Mouse (Mus musculus) v-Abl transformed pro-B cells (cell line): Measurements from ENCODE around the gene F11r.

Experiments
- in situ Hi-C, 2 experiments: fragments of 400-800 bp; cut with MboI; formaldehyde crosslinking; loops; one replicate each; pipeline ENCODE4 v1.15.1; 2025; ENCODE audit not compliant: unreplicated experiment in 2 of 2

F11r gene

DNA sequence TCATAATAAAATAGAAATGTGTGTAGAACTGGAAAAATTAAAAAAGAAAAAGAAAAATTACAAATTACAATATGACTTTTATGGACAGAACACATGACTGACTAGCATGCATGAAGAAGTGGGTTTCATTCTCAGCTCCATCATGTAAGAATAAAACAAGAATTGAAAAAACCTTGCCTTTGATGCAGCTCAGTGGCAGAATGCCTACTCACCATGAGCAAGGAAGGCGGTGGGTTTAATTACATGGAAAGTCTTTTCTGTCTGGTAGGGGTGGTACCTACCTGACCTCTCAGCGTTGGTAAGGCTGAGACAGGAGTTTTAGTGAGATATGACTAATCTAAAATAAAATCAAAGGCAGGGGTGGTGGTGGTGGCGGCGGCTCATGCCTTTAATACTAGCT is 67.3 kb downstream of the F11r start:
- in situ Hi-C loops, result no loop called here

DNA sequence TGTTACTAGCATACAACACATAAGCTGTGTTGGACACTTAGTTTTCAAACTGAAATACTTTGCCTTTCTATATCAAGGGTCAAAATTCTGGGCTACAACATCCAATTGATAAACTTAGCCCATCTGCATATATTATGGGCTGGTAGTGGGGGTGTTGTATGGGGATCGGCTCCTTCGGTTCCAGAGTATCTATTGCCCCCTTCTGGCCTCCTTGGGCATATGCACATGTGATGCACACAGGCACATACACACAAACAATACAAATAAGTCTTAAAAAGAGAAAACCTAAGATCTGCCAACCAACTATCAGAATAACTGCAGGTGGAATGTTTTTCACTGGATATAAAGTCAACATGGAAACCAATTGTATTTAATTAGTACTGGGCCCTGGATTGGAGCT is 75.9 kb downstream of the F11r start:
- in situ Hi-C loops, result loop anchor here in 1 of 2 experiments (10.0 kb wide), 1 partner anchor 52 kb away; no protein-coding TSS in a partner anchor

DNA sequence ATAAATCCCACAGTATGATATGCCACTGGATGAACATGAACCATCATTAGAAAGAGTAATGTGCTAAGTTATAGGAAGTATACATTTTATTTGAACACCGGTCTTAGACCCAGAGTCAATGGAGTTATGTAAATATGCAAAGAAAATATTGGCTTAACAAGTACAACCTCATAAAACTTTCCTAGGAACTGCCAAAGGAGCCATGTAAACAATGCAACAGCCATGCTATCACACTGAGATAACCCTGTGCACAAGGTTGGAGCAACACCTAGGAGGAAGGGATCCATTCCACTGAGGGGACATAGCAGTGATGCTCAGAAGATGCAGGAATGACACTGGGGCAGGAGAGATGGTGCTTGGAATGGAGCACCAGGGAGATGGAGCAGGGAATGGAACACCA is 76.4 kb downstream of the F11r start:
- in situ Hi-C loops, result loop anchor here in 1 of 2 experiments (10.0 kb wide), 1 partner anchor 51 kb away; no protein-coding TSS in a partner anchor
